Mouse (Mus musculus) hindbrain, embryonic 10.5 days (tissue): ENCODE measurements around the gene Nop53. TPM values are rescaled to one million over a fixed set of nuclear protein-coding genes. Genes with fewer than 3 reads are reported as not detected.
"Not testable (repeated sequence)": the region's sequence is repeated elsewhere in the genome, so short reads cannot be mapped to it uniquely, and the experiment has no call there.

Experiments
- DNase-seq: peaks from one replicate; pipeline ENCODE4 v3.0.0-alpha.2; 2017; ENCODE audit warnings: low spot score
- H3K27ac ChIP-seq: fragments of 300-500 bp; sonication (generic); 2 replicates; pipeline ENCODE4 v1.5.1; 2016; ENCODE audit warnings: mild to moderate bottlenecking, moderate library complexity
- H3K27me3 ChIP-seq: fragments of 300-500 bp; sonication (generic); 2 replicates; pipeline ENCODE4 v1.6.1; 2016; ENCODE audit warnings: mild to moderate bottlenecking; ENCODE audit not compliant: poor library complexity, insufficient read depth, severe bottlenecking
- H3K36me3 ChIP-seq: fragments of 300-500 bp; sonication (generic); 2 replicates; pipeline ENCODE4 v1.6.1; 2016; ENCODE audit warnings: mild to moderate bottlenecking, moderate library complexity
- H3K4me1 ChIP-seq: fragments of 300-500 bp; sonication (generic); replicated peaks from 2 replicates; pipeline ENCODE4 v1.6.1; 2016; ENCODE audit warnings: mild to moderate bottlenecking
- H3K4me3 ChIP-seq: fragments of 300-500 bp; sonication (generic); 2 replicates; pipeline ENCODE4 v1.5.1; 2016; ENCODE audit warnings: mild to moderate bottlenecking, moderate library complexity
- H3K9me3 ChIP-seq: fragments of 300-500 bp; sonication (generic); 2 replicates; pipeline ENCODE4 v1.6.1; 2016; ENCODE audit warnings: mild to moderate bottlenecking, moderate library complexity
- WGBS: fragments of 180-500 bp; shearing (Covaris S2); methylation state at CpG from one replicate; pipeline ENCODE4 v1.1.7; 2016; 5-methylcytosine and 5-hydroxymethylcytosine counted together
- polyA plus RNA-seq: library from polyadenylated mRNA; unstranded; fragments of >200 nt; fragmentation: Nextera tagmentation; extraction: Ambion mirVana; gene quantifications from 2 replicates; pipeline ENCODE4 v1.2.1, GENCODE M21; 2016

Nop53 gene
- polyA plus RNA-seq, 1 experiment from 2014 or later: 182 TPM

GRCm38 (mm10) chr7:15933437-15934359 lies 12.2 kb downstream of the Nop53 start:
- 66% methylated on average over 16 of the region's 16 CpGs for whole genome bisulfite sequencing
- no peaks in the 10 kb centered on the region for H3K27me3 ChIP-seq
- no peaks in the 10 kb centered on the region for H3K4me1 ChIP-seq
- H3K36me3 ChIP-seq: peaks cover 40% of the 10 kb centered on the region
- no peak overlapping the region for H3K4me3 ChIP-seq
- peaks cover 11% of the 10 kb centered on the region for H3K9me3 ChIP-seq
- no peak overlapping the region for H3K27ac ChIP-seq
- no peak for DNase-seq

DNA sequence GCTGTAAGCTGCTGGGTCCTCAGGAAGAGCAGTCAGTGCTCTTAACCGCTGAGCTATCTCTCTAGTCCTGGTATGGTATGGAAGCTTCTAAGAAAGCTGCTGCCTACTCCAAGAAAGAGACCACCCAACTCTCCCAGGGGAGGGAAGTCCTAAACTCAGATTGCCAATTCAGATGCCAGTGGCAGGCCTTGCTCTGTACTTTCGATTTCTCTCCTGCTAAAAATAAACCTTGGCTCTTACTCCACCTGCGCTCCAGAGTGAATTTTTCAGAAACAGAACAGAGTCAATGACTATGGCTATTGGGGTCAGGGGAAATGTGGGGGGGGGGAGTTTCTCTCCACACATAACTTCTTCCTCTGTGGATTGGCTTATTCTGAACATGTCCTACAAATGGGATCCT lies 14.2 kb downstream of the Nop53 start:
- Histone ChIP-seq H3K4me1 (no peaks in the 10 kb centered on the region), H3K27ac (no peak overlapping the region), H3K4me3 (no peak overlapping the region), H3K27me3 (no peaks in the 10 kb centered on the region), H3K36me3 (peaks cover 19% of the 10 kb centered on the region), H3K9me3 (peaks cover 11% of the 10 kb centered on the region)
- WGBS: 82% methylated on average over 3 of the region's 3 CpGs
- DNase-seq: no peak

DNA sequence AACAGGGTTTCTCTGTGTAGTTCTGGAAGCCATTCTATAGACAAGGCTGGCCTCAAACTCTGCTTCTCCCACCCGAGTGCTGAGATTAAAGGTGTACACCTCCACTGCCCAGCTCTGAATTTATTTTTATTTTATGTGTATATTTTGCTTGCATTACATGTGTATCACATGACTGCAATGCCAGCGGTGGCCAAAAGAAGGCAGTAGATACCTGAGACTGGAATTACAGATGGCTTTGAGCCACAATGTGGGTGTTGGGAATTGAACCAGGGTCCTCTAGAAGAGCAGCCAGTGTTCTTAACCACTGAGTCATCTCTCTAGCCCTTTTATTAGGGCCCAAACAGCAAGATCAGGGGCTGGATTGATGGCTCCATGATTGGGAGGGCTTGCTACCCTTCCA lies 15.3 kb downstream of the Nop53 start:
- Histone ChIP-seq H3K36me3 (peaks cover 8% of the 10 kb centered on the region), H3K9me3 (peaks cover 11% of the 10 kb centered on the region), H3K4me3 (no peak overlapping the region), H3K27me3 (no peaks in the 10 kb centered on the region), H3K27ac (no peak overlapping the region), H3K4me1 (no peaks in the 10 kb centered on the region)
- WGBS: 65% methylated on average over 2 of the region's 2 CpGs
- DNase-seq: no peak

DNA sequence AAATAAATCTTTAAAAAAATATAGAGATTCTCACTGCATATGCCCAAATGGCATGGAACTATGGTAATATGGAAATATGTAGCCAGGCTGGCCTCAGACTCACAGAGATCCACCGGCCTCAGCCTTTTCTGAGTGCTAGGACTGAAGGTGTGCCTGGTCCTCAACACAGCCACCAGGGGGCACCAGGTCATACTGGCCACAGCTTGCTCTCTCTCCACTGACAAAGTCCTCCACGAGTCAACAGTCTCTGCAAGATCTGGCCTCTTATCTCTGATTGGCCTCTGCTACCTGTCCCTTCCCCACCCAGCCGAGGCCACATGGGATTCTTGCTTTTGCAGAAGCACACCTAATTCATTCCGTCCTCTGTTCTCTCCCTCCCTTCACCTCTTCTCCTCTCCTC lies 16.0 kb downstream of the Nop53 start:
- no peak overlapping the region for H3K4me3 ChIP-seq
- no peak overlapping the region for H3K27ac ChIP-seq
- peak; percentile 36 for DNase-seq
- WGBS: 45% methylated on average over 4 of the region's 4 CpGs
- peaks cover 6% of the 10 kb centered on the region for H3K9me3 ChIP-seq
- H3K36me3 ChIP-seq: peaks cover 2% of the 10 kb centered on the region
- no peaks in the 10 kb centered on the region for H3K27me3 ChIP-seq
- H3K4me1 ChIP-seq: no peaks in the 10 kb centered on the region

- WGBS: under 1% methylated on average over 33 of the region's 33 CpGs
- Histone ChIP-seq H3K36me3 (peaks cover 35% of the 10 kb centered on the region), H3K27ac (peak within 1 kb of the TSS; percentile 98), H3K9me3 (no peaks in the 10 kb centered on the region), H3K4me3 (peak within 1 kb of the TSS; percentile 72), H3K4me1 (peaks cover 23% of the 10 kb centered on the region), H3K27me3 (peaks cover 7% of the 10 kb centered on the region)
- peak; percentile 93 for DNase-seq
Measured at GRCm38 (mm10) chr7:15922220-15922773, 23.6 kb downstream of the Nop53 start, which contains the start of gene Selenow. TSS of gene Selenow (minus strand) at chr7:15922402.

GRCm38 (mm10) chr7:15921796-15922195 lies 24.1 kb downstream of the Nop53 start:
- no peaks in the 10 kb centered on the region for H3K9me3 ChIP-seq
- H3K36me3 ChIP-seq: peaks cover 40% of the 10 kb centered on the region
- peaks cover 7% of the 10 kb centered on the region for H3K27me3 ChIP-seq
- peak; percentile 71 for DNase-seq
- peak overlapping the region; percentile 98 for H3K27ac ChIP-seq
- H3K4me1 ChIP-seq: peaks cover 23% of the 10 kb centered on the region
- WGBS: 2% methylated on average over 10 of the region's 10 CpGs
- peak overlapping the region; percentile 72 for H3K4me3 ChIP-seq

DNA sequence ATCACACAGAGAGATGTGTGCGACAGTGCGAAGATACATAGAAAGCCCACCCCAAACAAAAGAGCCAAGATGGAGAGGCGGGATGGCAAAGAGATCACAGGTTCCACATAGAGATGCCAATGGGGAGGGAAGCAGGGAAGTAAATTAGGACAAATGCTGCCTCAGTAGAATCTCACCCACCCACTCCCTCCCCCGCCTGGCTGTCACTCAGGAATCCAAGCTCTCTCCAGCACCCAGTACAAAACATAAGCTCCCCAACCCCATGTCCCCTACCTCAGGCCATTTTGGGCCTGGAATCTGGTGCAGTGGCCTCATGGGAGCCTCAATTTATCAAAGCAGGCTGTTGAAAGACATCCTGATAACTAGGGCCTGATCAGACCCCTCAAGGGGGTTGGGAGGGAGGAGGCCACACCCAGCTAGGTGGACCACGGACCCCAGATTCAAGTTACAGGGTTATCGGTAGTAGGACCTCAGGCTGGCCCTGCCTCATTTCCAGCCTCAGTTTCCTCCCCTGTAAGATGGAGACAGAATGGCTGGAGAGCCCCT lies 25.2 kb downstream of the Nop53 start:
- peak overlapping the region; percentile 98; the same call in 1 of the 2 replicates for H3K27ac ChIP-seq
- peak overlapping the region; percentile 72 for H3K4me3 ChIP-seq
- WGBS: 92% methylated on average over 6 of the region's 6 CpGs
- no peak for DNase-seq
- H3K36me3 ChIP-seq: peaks cover 50% of the 10 kb centered on the region
- H3K9me3 ChIP-seq: no peaks in the 10 kb centered on the region
- H3K27me3 ChIP-seq: peaks cover 7% of the 10 kb centered on the region
- peaks cover 23% of the 10 kb centered on the region for H3K4me1 ChIP-seq

DNA sequence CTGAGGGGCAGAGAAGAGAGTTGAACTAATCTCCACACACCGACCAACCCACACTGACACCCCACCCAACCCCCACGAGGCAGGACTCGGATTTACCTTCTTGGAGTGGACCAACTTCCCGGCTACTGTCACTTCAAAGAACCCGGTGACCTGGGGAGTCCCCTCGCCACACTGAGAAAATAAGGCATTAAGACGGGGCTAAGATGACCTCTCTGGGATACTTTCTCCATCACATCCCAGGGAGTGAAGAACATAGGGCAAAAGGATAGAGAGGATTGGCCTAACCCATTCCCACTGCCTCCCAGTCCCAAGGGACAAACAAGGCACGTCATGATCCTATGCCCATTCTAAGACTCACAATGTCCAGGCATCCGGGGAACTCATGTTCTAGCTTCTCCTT lies 25.9 kb downstream of the Nop53 start:
- H3K27me3 ChIP-seq: peaks cover 7% of the 10 kb centered on the region
- peak overlapping the region; percentile 72; the same call in 1 of the 2 replicates for H3K4me3 ChIP-seq
- H3K27ac ChIP-seq: no peak overlapping the region
- WGBS: 91% methylated on average over 9 of the region's 9 CpGs
- DNase-seq: no peak
- no peaks in the 10 kb centered on the region for H3K9me3 ChIP-seq
- peaks cover 23% of the 10 kb centered on the region for H3K4me1 ChIP-seq
- peaks cover 50% of the 10 kb centered on the region for H3K36me3 ChIP-seq

GRCm38 (mm10) chr7:15918371-15918770 lies 27.5 kb downstream of the Nop53 start:
- peaks cover 50% of the 10 kb centered on the region for H3K36me3 ChIP-seq
- no peak overlapping the region for H3K27ac ChIP-seq
- peaks cover 3% of the 10 kb centered on the region for H3K27me3 ChIP-seq
- peaks cover 23% of the 10 kb centered on the region for H3K4me1 ChIP-seq
- DNase-seq: no peak
- no peaks in the 10 kb centered on the region for H3K9me3 ChIP-seq
- no peak overlapping the region for H3K4me3 ChIP-seq

DNA sequence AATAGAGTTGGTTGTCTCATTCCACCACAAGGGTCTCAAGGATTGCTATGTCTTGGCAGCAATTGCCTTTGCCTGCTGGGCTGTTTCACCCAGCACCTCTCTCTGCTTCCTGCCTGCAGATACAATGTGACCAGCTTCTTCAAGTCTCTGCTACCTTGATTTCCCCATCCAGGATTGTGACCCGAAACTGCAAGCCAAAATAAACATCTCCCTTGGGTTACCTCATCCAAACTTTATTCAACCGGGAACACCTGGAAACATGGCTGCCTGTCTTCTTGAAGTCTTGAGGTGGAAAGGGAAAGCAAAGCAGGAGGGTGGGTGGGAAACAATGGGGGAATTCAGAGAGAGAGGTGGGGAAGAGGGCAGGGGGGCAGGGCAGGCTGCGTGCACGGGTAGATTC lies 28.9 kb downstream of the Nop53 start:
- no peak overlapping the region for H3K4me3 ChIP-seq
- H3K27ac ChIP-seq: no peak overlapping the region
- peaks cover 21% of the 10 kb centered on the region for H3K4me1 ChIP-seq
- H3K36me3 ChIP-seq: peaks cover 50% of the 10 kb centered on the region
- no peaks in the 10 kb centered on the region for H3K9me3 ChIP-seq
- DNase-seq: no peak
- 76% methylated on average over 4 of the region's 4 CpGs for WGBS
- H3K27me3 ChIP-seq: no peaks in the 10 kb centered on the region

DNA sequence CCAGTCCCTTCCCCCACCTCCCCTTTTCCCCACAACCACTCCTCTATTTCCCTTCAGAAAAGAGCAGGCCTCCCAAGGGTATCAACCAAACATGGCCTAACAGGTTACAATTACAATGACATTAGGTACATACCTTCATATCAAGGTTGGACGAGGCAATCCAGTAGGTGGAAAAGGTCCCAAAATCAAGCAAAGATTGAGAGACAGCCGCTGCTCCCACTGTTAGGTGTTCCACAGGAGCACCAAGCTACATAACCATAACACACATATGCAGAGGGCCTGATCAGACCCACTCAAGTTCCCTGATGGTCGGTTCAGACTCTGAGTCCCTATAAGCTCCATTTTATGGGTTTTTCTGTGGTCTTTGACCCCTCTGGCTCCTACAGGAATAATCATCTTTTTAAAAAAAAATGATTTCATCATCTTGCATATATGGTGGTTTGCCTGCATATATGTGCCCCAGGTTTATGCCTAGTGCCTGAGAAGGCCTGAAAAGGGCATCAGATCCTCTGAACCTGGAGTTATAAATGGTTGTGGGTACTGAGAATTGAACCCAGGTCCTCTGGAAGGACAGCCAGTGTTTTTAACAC lies 29.6 kb downstream of the Nop53 start:
- no peak overlapping the region for H3K4me3 ChIP-seq
- H3K9me3 ChIP-seq: no peaks in the 10 kb centered on the region
- no peak overlapping the region for H3K27ac ChIP-seq
- DNase-seq: no peak
- H3K4me1 ChIP-seq: peaks cover 16% of the 10 kb centered on the region
- H3K36me3 ChIP-seq: peaks cover 50% of the 10 kb centered on the region
- H3K27me3 ChIP-seq: no peaks in the 10 kb centered on the region
- 90% methylated on average over 3 of the region's 3 CpGs for WGBS

DNA sequence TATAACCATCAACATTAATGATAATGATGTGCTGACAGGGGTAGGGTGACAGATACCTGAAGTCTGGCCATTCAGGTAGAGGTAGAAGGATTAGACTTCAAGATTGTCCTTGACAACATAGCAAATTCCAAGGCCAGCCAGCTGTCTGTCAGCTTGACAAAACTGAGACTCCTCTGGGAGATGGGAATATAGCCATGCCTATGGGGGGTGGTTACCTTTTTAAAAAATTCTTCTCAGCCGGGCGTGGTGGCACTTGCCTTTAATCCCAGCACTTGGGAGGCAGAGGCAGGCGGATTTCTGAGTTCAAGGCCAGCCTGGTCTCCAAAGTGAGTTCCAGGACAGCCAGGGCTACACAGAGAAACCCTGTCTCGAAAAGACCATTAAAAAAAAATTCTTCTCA lies 30.2 kb downstream of the Nop53 start:
- 86% methylated on average over 4 of the region's 4 CpGs for WGBS
- Histone ChIP-seq H3K4me1 (peaks cover 11% of the 10 kb centered on the region), H3K36me3 (peaks cover 48% of the 10 kb centered on the region)
- not testable (repeated sequence) for H3K27ac ChIP-seq, DNase-seq, H3K4me3 ChIP-seq, H3K27me3 ChIP-seq, H3K9me3 ChIP-seq

- Histone ChIP-seq H3K4me1 (peaks cover 3% of the 10 kb centered on the region; the same call in 1 of the 2 replicates), H3K27ac (no peak overlapping the region), H3K36me3 (peaks cover 39% of the 10 kb centered on the region), H3K9me3 (no peaks in the 10 kb centered on the region), H3K27me3 (no peaks in the 10 kb centered on the region), H3K4me3 (no peak overlapping the region)
- DNase-seq: no peak
- WGBS: 85% methylated on average over 2 of the region's 2 CpGs
Measured at GRCm38 (mm10) chr7:15914751-15915150, 31.1 kb downstream of the Nop53 start.
